Mouse (Mus musculus): ENCODE measurements around the gene Gm11077.

GRCm38 (mm10) chr6:140696192-140696879 is 32.7 kb upstream of the Gm11077 start:
- TF ChIP-seq CTCF (IDR thresholded peaks at IDR 0.05) (no peak), EP300 (IDR thresholded peaks at IDR 0.05) (no peak)

All from lung, postnatal 0 days (tissue).